Mouse (Mus musculus): ENCODE measurements at regions not wholly inside any gene's neighbourhood (a gene's known extent, or its start where the extent isn't known, plus 50 kb on each side); places are given as distances from the start of the nearest gene placed in this dataset.
"Not testable (repeated sequence)": the region's sequence is repeated elsewhere in the genome, so short reads cannot be mapped to it uniquely, and the experiment has no call there.

GRCm38 (mm10) chr10:86636953-86637376 is 68.3 kb downstream of the Hsp90b1 start:
- 5% methylated on average over 14 of the region's 14 CpGs for WGBS

GRCm38 (mm10) chr10:86636515-86636914 is 68.8 kb downstream of the Hsp90b1 start:
- not testable (repeated sequence) for H3K27ac ChIP-seq; DNase-seq (ENCODE audit: low spot score); H3K4me1 ChIP-seq (replicated peaks; ENCODE audit: control insufficient read depth, insufficient read depth, low read length); H3K9me3 ChIP-seq (ENCODE audit: control insufficient read depth, low read length); ATAC-seq (ENCODE audit: low FRiP score); H3K36me3 ChIP-seq (replicated peaks; ENCODE audit: control insufficient read depth, insufficient read depth); H3K27me3 ChIP-seq (ENCODE audit: control insufficient read depth, insufficient read depth, low read length)
- peak overlapping the region; percentile 51 for H3K9ac ChIP-seq
- WGBS: 32% methylated on average over 6 of the region's 6 CpGs
- H3K4me2 ChIP-seq (replicated peaks): peak overlapping the region; percentile 53
- H3K4me3 ChIP-seq (replicated peaks; ENCODE audit: low read length): peak overlapping the region; percentile 25

More at GRCm38 (mm10) chr10:86636953-86637376, 68.3 kb downstream of the Hsp90b1 start:
- Histone ChIP-seq H3K4me2 (replicated peaks) (peak overlapping the region; percentile 53), H3K4me3 (replicated peaks; ENCODE audit: low read length) (peak overlapping the region; percentile 25), H3K9ac (peak overlapping the region; percentile 51)
- H3K4me1 ChIP-seq (replicated peaks; ENCODE audit: control insufficient read depth, insufficient read depth, low read length); H3K36me3 ChIP-seq (replicated peaks; ENCODE audit: control insufficient read depth, insufficient read depth); H3K27ac ChIP-seq; H3K27me3 ChIP-seq (ENCODE audit: control insufficient read depth, insufficient read depth, low read length); H3K9me3 ChIP-seq (ENCODE audit: control insufficient read depth, low read length): not testable (repeated sequence)
- DNase-seq (ENCODE audit: low spot score) (peak; percentile 77), ATAC-seq (ENCODE audit: low FRiP score) (peak; percentile 84)

- not testable (repeated sequence) for H3K9ac ChIP-seq; H3K4me2 ChIP-seq (replicated peaks); DNase-seq (ENCODE audit: low spot score); H3K27ac ChIP-seq; H3K27me3 ChIP-seq (ENCODE audit: control insufficient read depth, insufficient read depth, low read length); ATAC-seq (ENCODE audit: low FRiP score); H3K4me1 ChIP-seq (replicated peaks; ENCODE audit: control insufficient read depth, insufficient read depth, low read length); H3K9me3 ChIP-seq (ENCODE audit: control insufficient read depth, low read length); H3K4me3 ChIP-seq (replicated peaks; ENCODE audit: low read length); H3K36me3 ChIP-seq (replicated peaks; ENCODE audit: control insufficient read depth, insufficient read depth)
These were observed 78.6 kb downstream of the Hsp90b1 start for GRCm38 (mm10) chr10:86626734-86627133.

- H3K36me3 ChIP-seq (replicated peaks; ENCODE audit: control insufficient read depth, insufficient read depth); H3K9me3 ChIP-seq (ENCODE audit: control insufficient read depth, low read length); H3K27me3 ChIP-seq (ENCODE audit: control insufficient read depth, insufficient read depth, low read length); DNase-seq (ENCODE audit: low spot score); H3K27ac ChIP-seq; H3K4me1 ChIP-seq (replicated peaks; ENCODE audit: control insufficient read depth, insufficient read depth, low read length); H3K9ac ChIP-seq; H3K4me2 ChIP-seq (replicated peaks); ATAC-seq (ENCODE audit: low FRiP score); H3K4me3 ChIP-seq (replicated peaks; ENCODE audit: low read length): not testable (repeated sequence)
- WGBS: 86% methylated on average over 6 of the region's 6 CpGs
These were observed 87.2 kb downstream of the Hsp90b1 start for GRCm38 (mm10) chr10:86617958-86618664.

- not testable (repeated sequence) for H3K9ac ChIP-seq; H3K27ac ChIP-seq; H3K4me1 ChIP-seq (replicated peaks; ENCODE audit: control insufficient read depth, insufficient read depth, low read length); H3K4me2 ChIP-seq (replicated peaks); H3K4me3 ChIP-seq (replicated peaks; ENCODE audit: low read length); DNase-seq (ENCODE audit: low spot score); ATAC-seq (ENCODE audit: low FRiP score); H3K36me3 ChIP-seq (replicated peaks; ENCODE audit: control insufficient read depth, insufficient read depth); H3K9me3 ChIP-seq (ENCODE audit: control insufficient read depth, low read length); H3K27me3 ChIP-seq (ENCODE audit: control insufficient read depth, insufficient read depth, low read length)
- 52% methylated on average over 1 of the region's 1 CpGs for WGBS
These were observed 93.0 kb downstream of the Hsp90b1 start for GRCm38 (mm10) chr10:86612341-86612740.

- DNase-seq (ENCODE audit: low spot score); H3K4me2 ChIP-seq (replicated peaks); H3K4me1 ChIP-seq (replicated peaks; ENCODE audit: control insufficient read depth, insufficient read depth, low read length); H3K4me3 ChIP-seq (replicated peaks; ENCODE audit: low read length); H3K27ac ChIP-seq; ATAC-seq (ENCODE audit: low FRiP score); H3K9me3 ChIP-seq (ENCODE audit: control insufficient read depth, low read length); H3K27me3 ChIP-seq (ENCODE audit: control insufficient read depth, insufficient read depth, low read length); H3K36me3 ChIP-seq (replicated peaks; ENCODE audit: control insufficient read depth, insufficient read depth); H3K9ac ChIP-seq: not testable (repeated sequence)
- WGBS: 44% methylated on average over 2 of the region's 2 CpGs
These were observed 95.3 kb downstream of the Hsp90b1 start for GRCm38 (mm10) chr10:86610027-86610426.

- H3K4me2 ChIP-seq (replicated peaks); H3K36me3 ChIP-seq (replicated peaks; ENCODE audit: control insufficient read depth, insufficient read depth); H3K4me1 ChIP-seq (replicated peaks; ENCODE audit: control insufficient read depth, insufficient read depth, low read length); H3K27me3 ChIP-seq (ENCODE audit: control insufficient read depth, insufficient read depth, low read length); ATAC-seq (ENCODE audit: low FRiP score); H3K4me3 ChIP-seq (replicated peaks; ENCODE audit: low read length); H3K9ac ChIP-seq; H3K9me3 ChIP-seq (ENCODE audit: control insufficient read depth, low read length); H3K27ac ChIP-seq; DNase-seq (ENCODE audit: low spot score): not testable (repeated sequence)
- WGBS: 51% methylated on average over 7 of the region's 7 CpGs
These were observed 102.1 kb upstream of the Syn3 start for GRCm38 (mm10) chr10:86600843-86601242.

GRCm38 (mm10) chr10:86599991-86600390 is 101.3 kb upstream of the Syn3 start:
- ATAC-seq (ENCODE audit: low FRiP score); H3K27me3 ChIP-seq (ENCODE audit: control insufficient read depth, insufficient read depth, low read length); H3K9ac ChIP-seq; H3K4me3 ChIP-seq (replicated peaks; ENCODE audit: low read length); H3K4me1 ChIP-seq (replicated peaks; ENCODE audit: control insufficient read depth, insufficient read depth, low read length); H3K27ac ChIP-seq; H3K4me2 ChIP-seq (replicated peaks); H3K36me3 ChIP-seq (replicated peaks; ENCODE audit: control insufficient read depth, insufficient read depth); H3K9me3 ChIP-seq (ENCODE audit: control insufficient read depth, low read length); DNase-seq (ENCODE audit: low spot score): not testable (repeated sequence)
- 94% methylated on average over 7 of the region's 7 CpGs for whole genome bisulfite sequencing

GRCm38 (mm10) chr10:86590211-86590610 is 91.5 kb upstream of the Syn3 start:
- 75% methylated on average over 2 of the region's 2 CpGs for WGBS
- not testable (repeated sequence) for H3K9ac ChIP-seq; H3K27me3 ChIP-seq (ENCODE audit: control insufficient read depth, insufficient read depth, low read length); H3K4me1 ChIP-seq (replicated peaks; ENCODE audit: control insufficient read depth, insufficient read depth, low read length); ATAC-seq (ENCODE audit: low FRiP score); H3K27ac ChIP-seq; DNase-seq (ENCODE audit: low spot score); H3K9me3 ChIP-seq (ENCODE audit: control insufficient read depth, low read length); H3K4me3 ChIP-seq (replicated peaks; ENCODE audit: low read length); H3K4me2 ChIP-seq (replicated peaks); H3K36me3 ChIP-seq (replicated peaks; ENCODE audit: control insufficient read depth, insufficient read depth)

GRCm38 (mm10) chr10:86566875-86567274 is 68.2 kb upstream of the Syn3 start:
- not testable (repeated sequence) for H3K27ac ChIP-seq; H3K4me1 ChIP-seq (replicated peaks; ENCODE audit: control insufficient read depth, insufficient read depth, low read length); DNase-seq (ENCODE audit: low spot score); ATAC-seq (ENCODE audit: low FRiP score); H3K9me3 ChIP-seq (ENCODE audit: control insufficient read depth, low read length); H3K4me2 ChIP-seq (replicated peaks); H3K9ac ChIP-seq; H3K36me3 ChIP-seq (replicated peaks; ENCODE audit: control insufficient read depth, insufficient read depth); H3K4me3 ChIP-seq (replicated peaks; ENCODE audit: low read length); H3K27me3 ChIP-seq (ENCODE audit: control insufficient read depth, insufficient read depth, low read length)
- 74% methylated on average over 2 of the region's 2 CpGs for WGBS

All from hindbrain, embryonic 14.5 days (tissue).